ENCODE assay signal across 36 mouse cellular contexts in the genomic region with DNA sequence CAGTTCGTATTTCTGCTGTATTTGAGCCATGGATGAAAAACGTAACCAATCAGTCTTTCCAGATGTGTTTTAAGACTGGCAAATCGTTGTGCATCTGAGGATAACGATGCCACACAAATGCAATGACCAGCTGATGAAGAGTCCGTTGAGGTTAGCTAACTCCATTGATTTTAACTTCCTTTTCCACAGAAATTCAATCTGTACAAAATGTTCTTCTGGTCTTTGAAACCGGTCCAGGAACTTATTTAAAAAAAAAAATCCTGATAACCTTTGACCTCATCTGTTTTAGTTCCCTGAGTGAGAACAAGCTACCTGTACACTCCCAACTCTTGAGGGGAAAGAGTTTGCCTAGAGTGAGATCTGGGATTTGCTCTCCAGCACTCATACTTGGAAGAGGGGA. TPM values are rescaled to one million over a fixed set of nuclear protein-coding genes. Genes with fewer than 3 reads are reported as not detected.
"Had no signal": no experiment of that assay in that cellular context is flagged by ENCODE, and none has a peak within 500 bp of the region (broad histone marks: within the 10 kb centered on the region; RNA-seq: fewer than 3 reads in every experiment).

No protein-coding gene starts in this region.

- DNase-seq: heart, postnatal 10 days; heart, postnatal 14 days; heart, postnatal 36 days; heart, postnatal 4 days; kidney, adult 11 months; kidney, adult 18-20 months; kidney, adult 2 months; kidney, adult 8-10 months; kidney, adult 9 months; kidney, postnatal 10 days; kidney, postnatal 14 days; kidney, postnatal 25 days; kidney, postnatal 36 days; kidney, postnatal 4 days; layer of hippocampus, adult 9-11 months; layer of hippocampus, postnatal 36 days had no signal

- H3K9me3 ChIP-seq: heart, embryonic 10.5 days; heart, embryonic 12.5 days; heart, embryonic 13.5 days; heart, embryonic 15.5 days; hindbrain, embryonic 10.5 days; hindbrain, embryonic 12.5 days; hindbrain, embryonic 13.5 days; hindbrain, embryonic 15.5 days; intestine, embryonic 15.5 days; kidney, embryonic 15.5 days had no signal

- H3K4me3 ChIP-seq: heart, embryonic 10.5 days; heart, embryonic 12.5 days; heart, embryonic 13.5 days; heart, embryonic 15.5 days; hindbrain, embryonic 10.5 days; hindbrain, embryonic 12.5 days; hindbrain, embryonic 13.5 days; hindbrain, embryonic 15.5 days; intestine, embryonic 15.5 days; kidney, embryonic 15.5 days; layer of hippocampus, adult 2 months had no signal

- ATAC-seq: hindbrain, embryonic 16.5 days; hindbrain, postnatal 0 days; inflammation-experienced regulatory T-cells, adult 6 months; intestine, embryonic 15.5 days; intestine, embryonic 16.5 days; intestine, postnatal 0 days had no signal

- H3K4me1 ChIP-seq: heart, embryonic 10.5 days; heart, embryonic 12.5 days; heart, embryonic 13.5 days; heart, embryonic 15.5 days; hindbrain, embryonic 10.5 days; hindbrain, embryonic 12.5 days; hindbrain, embryonic 13.5 days; hindbrain, embryonic 15.5 days; intestine, embryonic 15.5 days; kidney, embryonic 15.5 days had no signal

- H3K27me3 ChIP-seq: heart, embryonic 12.5 days; heart, embryonic 13.5 days; heart, embryonic 15.5 days; hindbrain, embryonic 12.5 days; hindbrain, embryonic 13.5 days; hindbrain, embryonic 15.5 days; intestine, embryonic 15.5 days; kidney, embryonic 15.5 days had no signal

- H3K27ac ChIP-seq: heart, embryonic 10.5 days; heart, embryonic 13.5 days; heart, embryonic 15.5 days; hindbrain, embryonic 10.5 days; hindbrain, embryonic 12.5 days; hindbrain, embryonic 13.5 days; hindbrain, embryonic 14.5 days; hindbrain, embryonic 15.5 days; hindbrain, postnatal 0 days; intestine, embryonic 15.5 days; kidney, embryonic 15.5 days; kidney, postnatal 0 days; layer of hippocampus, adult 2 months had no signal

- H3K4me2 ChIP-seq: heart, embryonic 11.5 days; heart, embryonic 12.5 days; heart, embryonic 13.5 days; heart, embryonic 15.5 days; hindbrain, embryonic 12.5 days; hindbrain, embryonic 13.5 days; hindbrain, embryonic 14.5 days; hindbrain, embryonic 15.5 days; intestine, embryonic 15.5 days; kidney, embryonic 15.5 days had no signal

- H3K9ac ChIP-seq: heart, embryonic 12.5 days; heart, embryonic 13.5 days; heart, embryonic 15.5 days; hindbrain, embryonic 12.5 days; hindbrain, embryonic 13.5 days; hindbrain, embryonic 14.5 days; hindbrain, embryonic 15.5 days; intestine, embryonic 15.5 days; kidney, embryonic 15.5 days had no signal

- H3K36me3 ChIP-seq: heart, embryonic 12.5 days; heart, embryonic 13.5 days; heart, embryonic 15.5 days; hindbrain, embryonic 13.5 days; hindbrain, embryonic 15.5 days; intestine, embryonic 15.5 days had no signal

RNA-seq across cellular contexts. Expression of a gene that starts 18.4 kb away (rescaled TPM):
- total RNA-seq: hematopoietic stem cell, adult 5-6 weeks had no signal
- polyA plus RNA-seq: heart, embryonic 12.5 days; inflammation-experienced regulatory T-cells, adult 6 months had no signal
